Mouse (Mus musculus) E14TG2a.4 (cell line): ENCODE measurements around the gene Lrrtm4.

Source experiments
- CTCF ChIP-seq: conservative IDR thresholded peaks from 2 replicates; pipeline ENCODE4 v1.5.1; 2014; ENCODE audit warnings: low read length
- NANOG ChIP-seq: IDR thresholded peaks from 2 replicates; pipeline ENCODE4 v1.6.1; 2014; ENCODE audit warnings: borderline replicate concordance, low read length, mixed read lengths

GRCm38 (mm10) chr6:80126419-80126818, 107.7 kb downstream of the Lrrtm4 start:
- TF ChIP-seq NANOG = no peak
- no peak for TF ChIP-seq CTCF
